Mouse (Mus musculus): ENCODE measurements around the gene Cdk14.
A peak's percentile ranks its signal among the peaks of the same experiment; 100 is the strongest.

The Cdk14 gene

DNA sequence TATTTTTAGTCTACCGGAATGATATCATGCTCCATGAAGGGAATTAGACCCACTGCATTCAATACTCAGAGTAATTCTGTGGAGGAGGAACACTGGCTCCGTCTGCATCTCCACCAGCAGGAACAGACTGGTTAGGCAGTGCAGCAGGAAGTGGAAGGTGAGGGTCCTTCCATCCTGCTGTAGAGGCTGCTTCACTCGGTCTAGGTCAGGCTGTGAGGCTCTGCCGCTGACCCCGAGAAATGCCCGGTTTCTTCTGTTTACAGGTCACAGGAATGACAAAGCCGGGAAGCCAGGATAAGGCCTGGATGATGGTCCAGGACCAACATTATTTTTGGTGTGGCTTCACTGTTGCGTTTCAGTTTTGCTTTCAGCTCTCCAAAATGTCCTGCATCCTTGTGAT lies 553.2 kb downstream of the Cdk14 start:
- no peak for DNase-seq (ENCODE audit: low read depth, low spot score)

DNA sequence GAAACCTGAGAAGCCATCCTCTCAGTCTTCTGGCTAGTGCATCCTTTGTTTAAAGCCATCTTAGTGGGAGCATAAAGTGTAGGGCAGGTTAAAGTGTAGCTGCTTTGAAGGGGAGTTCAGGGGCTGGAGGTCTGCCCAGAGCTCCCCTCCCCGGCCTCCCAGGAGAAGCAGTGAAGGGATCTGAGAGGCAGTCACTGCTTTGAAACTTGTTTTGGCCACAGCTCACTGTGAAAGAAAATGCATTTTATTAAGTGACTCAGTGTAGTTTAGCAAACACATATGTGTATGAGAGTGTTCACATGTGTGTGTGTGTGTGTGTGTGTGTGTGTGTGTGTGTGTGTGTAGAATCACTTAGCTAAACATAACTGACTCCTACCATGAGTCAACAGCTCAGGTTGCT lies 554.0 kb downstream of the Cdk14 start:
- DNase-seq (ENCODE audit: low read depth, low spot score), result no peak

DNA sequence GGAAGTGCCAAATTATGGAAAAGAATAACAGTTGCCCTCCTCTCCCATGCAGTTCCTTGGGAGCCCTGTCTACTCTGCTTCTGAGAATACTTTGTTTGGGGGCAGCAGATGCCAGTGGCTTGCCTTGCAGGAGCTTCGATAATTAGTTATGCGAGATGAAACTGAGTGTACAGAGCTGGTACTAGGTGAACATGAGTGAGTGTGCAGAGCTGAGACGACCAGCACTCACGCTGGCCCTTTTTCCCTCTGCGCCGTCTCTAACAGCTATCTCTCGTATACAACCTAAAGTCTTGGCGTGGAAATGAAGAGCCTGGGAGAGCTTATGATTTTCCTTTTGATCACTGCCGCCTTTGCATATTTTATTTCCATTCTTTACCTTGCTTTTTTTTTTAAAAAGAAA lies 558.5 kb downstream of the Cdk14 start:
- DNase-seq (ENCODE audit: low read depth, low spot score), result no peak

DNA sequence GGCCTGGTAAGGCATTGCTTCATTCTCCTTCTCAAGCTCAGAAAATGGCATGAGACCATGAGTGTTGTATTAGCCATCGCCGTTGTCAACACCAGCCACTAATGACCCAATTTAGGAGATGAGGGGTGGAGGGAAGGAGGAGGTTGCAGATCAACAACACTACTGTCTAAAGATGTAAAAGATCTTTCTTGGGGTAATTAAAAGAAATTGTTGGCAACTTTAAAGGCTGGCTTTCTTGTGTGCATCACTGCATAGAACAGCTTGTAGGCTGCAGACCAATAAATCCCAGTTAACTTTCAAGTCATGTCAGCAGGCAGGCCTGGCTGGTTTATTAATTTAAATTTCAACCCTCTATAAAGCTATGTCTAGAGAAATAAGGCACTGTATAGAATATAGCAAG lies 559.0 kb downstream of the Cdk14 start:
- DNase-seq (ENCODE audit: low read depth, low spot score), result no peak

DNA sequence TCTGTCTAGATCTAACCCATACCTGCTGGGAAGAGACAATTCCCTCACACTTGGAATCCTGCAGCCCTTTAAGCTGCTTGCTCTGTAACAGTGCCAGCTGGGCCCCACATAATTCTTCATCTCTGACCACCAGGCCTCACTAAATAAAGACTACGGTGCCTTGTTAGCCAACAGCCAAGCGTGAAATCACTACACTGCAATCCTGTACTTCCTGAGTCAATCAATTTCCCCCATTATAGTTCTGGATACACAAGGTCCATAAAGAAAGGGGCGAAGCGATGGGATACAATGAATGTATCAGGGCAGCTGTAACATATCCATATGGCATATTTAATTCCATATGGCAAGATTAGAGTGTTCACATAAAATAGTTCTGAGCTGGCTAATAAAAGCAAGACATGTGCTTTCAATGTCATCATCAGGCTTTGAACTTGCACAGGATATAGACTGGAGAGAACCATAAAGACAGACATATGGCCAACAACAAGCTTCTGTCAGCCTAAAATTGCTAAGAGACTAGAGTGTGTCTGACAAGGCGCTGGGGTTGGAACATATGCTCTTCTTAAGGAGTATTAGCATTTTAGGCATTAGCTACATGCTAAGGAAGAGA lies 562.0 kb downstream of the Cdk14 start:
- DNase-seq (ENCODE audit: low read depth, low spot score), result no peak

DNA sequence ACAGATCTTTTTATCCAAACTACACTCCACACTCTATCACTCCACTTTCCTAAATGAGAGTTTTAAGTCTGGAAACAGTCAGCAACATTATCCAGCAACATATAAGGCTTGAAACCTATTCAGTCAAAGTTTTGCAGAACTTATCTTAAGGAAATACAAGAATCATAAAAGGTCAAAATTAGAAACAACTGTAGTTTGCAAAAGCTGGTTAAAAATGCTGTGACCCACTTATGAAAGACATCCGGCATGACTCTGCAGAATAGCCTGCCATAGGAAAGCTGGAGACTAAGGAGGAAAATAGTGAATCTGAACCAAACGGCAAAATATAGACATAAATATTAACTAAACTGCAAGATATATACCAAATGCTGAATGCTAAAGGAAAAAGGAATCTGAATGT lies 566.6 kb downstream of the Cdk14 start:
- no peak for DNase-seq (ENCODE audit: low read depth, low spot score)

DNA sequence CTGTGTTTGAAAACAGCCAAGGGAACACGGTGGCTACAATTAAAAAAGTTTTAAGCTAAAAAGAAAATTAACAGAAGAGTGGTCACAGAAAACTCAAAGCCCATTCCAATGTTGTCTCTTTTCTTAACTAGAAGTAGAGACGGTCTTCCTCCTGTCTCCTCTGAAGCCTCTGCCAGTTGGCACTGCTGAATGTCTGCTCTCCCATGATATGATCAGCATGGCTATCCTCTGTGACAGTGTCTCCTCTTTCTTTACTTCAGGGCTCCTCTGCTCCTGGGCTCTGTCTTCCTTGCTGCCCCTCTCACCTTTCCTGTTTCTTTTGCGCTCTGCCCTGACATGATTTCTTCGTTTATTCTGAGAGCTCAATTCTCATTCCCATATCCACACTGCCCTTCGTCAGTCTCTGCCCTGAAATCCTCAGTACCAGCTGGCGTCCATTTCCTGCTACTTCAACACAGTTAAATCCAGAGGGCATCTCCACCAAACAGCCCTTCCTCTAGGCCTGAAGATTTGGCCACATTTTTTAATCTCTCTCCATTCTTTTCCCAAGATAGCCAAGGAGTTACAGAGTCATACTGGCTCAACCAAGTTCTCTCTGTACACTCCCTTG lies 567.3 kb downstream of the Cdk14 start:
- no peak for DNase-seq (ENCODE audit: low read depth, low spot score)

DNA sequence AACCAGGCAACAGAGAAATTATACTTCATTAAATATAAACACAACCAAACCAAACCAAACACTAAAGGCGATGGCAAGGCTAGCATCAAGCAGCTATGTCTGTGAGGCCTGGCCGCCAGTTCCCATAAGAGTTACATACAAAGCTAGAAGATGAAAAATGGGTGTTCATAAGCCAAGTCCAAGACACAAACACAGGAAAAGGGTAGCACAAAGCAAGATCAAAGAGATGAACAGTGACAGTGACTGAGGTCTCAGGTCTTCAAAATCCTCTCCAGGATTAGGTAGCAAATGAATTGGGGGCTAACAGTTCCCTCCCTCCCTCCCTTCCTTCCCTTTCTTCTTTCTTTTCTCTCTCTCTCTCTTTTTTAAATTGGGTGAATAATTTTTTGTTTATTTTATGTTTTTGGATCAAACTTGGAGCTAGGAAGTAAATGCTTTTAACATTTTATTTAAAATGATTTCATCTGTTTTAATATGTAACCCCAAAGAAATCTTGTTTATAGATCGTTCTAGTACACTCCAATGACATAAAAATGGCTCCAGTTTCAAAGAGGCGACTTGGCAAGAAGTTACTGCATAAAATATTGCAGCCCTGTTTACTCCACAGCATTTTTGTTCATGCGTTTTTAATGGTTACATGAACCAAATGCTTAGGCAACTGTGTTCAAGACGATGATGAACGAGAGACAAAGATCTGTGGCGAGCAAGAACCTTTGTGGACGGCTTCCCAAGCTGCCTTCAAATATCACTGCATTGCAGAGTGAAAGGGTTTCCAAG lies 568.0 kb downstream of the Cdk14 start:
- no peak for DNase-seq (ENCODE audit: low read depth, low spot score)

DNA sequence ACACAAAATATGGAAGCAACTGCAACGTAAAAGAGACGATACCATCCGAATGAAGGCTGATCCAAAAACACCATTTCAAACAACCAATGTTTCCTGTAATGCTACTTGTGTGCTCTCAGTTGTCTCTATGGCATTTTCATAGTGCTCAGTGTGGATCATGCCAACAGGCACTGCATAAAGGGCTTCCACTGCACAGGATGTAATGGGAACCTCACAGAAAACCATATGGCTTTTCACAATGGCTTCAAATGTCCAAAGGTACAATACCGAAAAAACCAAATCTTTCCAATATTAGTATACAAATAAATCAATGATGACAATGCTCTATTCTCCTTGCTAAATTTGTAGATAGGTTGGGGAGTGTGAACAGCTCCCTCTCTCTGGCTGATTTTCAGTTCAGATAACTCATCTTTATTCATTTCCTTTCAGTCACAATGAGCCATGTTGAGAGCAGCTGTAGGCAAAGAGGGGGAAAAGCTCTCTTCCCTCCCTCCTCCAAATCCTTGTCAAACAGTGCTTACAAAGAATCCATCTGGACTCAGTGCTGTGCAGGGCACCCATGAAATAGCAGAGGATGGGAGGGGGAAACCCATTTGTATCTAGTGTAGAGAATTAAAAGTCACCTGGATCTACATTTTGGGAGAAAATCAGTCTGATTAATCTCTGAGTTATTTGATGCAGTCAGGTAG lies 568.7 kb downstream of the Cdk14 start:
- no peak for DNase-seq (ENCODE audit: low read depth, low spot score)

DNA sequence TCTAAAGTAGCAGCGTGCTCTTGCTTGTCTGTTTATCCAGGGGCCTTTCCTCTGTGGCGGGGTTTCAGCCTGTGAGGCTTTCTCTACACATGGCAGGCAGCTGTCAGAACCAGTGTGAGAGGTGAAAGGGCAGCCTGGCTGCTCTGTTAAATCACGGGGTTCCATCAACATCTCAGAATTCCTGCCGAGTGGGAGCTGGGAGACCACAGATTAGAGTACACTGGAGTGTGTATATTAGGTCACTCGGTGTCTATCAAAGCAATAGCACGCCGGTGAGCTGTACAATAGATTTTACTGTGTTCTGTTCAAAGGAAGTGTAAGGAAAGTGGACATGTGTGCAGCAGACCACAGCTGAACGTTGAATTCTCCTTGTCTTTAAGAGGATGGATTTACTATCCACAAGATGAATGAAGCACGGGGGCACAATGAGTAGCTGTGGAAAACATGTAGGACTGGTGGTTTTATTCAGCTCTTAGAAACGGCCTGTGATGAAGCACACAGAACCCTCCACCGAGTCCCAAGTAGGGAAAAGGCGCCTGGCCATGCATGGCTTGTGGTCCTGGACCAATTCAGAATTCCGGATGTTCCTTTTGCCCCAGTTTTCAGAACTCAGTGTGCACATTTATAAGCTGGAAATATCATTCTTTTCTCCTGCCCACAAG lies 585.2 kb downstream of the Cdk14 start:
- peak; percentile 17 for DNase-seq (ENCODE audit: low read depth, low spot score)

DNA sequence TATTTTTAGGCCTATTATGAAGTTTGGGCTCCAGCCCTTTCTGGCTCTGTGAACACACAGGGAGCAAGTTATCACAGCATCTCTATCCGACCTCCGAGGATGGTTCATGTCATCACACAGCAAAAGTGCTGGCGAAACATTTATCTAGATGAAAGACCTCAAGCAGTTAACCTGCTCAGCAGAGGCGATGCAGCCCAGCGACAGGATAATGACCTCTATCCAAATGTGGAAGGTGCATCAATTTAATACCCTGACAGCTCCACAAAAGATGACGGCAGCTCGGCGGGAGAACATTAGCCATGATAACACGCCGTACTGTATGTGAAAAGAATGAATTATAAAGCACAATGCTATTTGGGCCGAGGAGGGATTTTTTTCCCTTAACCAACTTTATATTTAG lies 586.2 kb downstream of the Cdk14 start:
- DNase-seq (ENCODE audit: low read depth, low spot score), result no peak

DNA sequence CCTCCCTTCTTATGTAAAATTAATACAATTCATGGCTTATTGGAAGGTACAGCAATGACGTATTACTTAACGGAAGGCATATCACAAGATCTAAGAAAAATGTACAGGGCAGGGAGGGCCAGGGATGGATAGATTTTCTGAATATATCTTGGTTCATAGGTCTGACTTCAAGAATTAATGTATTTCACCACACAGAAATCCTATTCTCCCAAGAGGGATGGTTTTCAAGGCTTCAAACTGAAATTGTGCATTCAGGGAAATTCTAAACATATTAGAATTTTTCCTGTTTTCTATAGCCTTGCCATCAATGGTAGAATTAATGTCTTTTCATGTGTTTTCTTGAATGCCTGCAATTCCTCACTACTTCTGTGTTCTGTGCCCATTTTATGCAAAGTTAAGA lies 593.2 kb downstream of the Cdk14 start:
- DNase-seq (ENCODE audit: low read depth, low spot score), result no peak

DNA sequence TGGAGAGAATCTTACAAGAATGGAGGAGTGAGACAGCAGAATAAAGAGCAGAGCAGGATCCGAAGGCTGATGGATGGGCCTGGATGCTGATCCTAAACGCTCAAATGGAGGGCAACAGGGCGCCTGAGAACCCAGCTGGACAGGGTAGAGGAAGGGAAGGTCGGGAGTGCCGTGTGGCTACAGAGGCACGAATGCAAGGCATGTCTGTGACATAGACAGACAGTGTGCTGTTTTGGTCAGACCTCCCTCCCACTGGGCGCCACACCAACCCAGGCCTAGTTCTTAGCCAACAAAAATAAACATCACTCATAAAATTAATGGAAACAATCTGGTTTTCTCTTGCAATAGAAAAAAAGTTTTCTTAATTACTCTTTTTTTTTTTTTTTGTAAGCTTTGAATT lies 594.2 kb downstream of the Cdk14 start:
- no peak for DNase-seq (ENCODE audit: low read depth, low spot score)

DNA sequence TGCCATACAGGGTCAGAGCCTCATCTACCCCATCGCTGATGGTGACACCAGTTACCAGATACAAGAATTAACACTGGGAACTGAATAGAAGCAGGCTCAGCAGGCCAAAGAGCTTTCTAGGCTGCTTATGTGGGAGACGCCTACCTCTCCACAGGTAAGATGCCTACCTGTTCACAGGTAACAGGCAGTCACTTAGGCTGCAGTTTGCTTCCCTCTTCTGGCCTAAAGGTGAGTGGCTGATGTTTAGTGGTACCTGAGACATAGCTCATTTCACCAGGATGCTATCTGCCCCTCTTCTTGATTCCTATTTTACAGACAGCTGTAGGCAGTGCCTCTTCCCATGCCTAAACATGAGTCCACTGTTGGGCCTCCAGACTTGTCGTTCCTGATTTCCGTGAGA lies 595.0 kb downstream of the Cdk14 start:
- DNase-seq (ENCODE audit: low read depth, low spot score), result no peak

DNA sequence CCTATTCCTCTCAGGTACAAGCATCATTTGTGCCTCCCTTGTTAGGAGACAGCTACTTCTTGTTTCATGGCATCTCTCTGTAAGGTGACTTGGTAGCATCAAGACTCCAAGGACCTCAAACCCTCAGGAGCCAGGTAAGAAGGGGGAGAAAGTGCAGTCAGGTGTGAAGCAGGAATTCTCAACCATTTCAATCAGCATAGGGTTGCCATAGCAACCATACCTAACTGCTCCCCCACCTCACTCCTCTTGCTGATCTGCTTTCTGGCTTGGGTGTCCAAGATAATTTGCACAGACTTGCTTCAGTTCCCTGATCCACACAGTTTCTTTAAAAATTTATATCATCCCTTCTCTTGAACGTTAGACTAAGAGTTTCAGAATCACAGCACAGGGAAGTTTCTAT lies 595.9 kb downstream of the Cdk14 start:
- no peak for DNase-seq (ENCODE audit: low read depth, low spot score)

DNA sequence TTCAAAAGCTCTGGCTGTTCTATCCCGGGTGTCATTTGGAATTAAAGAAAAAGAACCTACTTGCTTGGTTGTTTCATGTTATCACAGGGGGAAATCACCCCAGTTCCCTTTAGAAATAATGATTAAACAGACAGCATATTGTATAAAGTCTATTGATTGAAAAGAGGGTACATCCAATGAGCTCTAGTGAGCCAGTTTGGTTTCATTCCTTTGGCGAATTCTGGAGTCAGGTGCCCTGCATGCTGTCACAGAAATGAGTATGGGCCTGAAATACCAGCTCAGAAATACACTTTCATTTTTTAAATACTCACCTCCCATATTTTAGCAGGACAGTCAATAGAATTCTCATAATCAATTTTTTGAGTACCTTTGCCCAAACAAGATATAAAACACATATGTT lies 598.1 kb downstream of the Cdk14 start:
- no peak for DNase-seq (ENCODE audit: low read depth, low spot score)

DNA sequence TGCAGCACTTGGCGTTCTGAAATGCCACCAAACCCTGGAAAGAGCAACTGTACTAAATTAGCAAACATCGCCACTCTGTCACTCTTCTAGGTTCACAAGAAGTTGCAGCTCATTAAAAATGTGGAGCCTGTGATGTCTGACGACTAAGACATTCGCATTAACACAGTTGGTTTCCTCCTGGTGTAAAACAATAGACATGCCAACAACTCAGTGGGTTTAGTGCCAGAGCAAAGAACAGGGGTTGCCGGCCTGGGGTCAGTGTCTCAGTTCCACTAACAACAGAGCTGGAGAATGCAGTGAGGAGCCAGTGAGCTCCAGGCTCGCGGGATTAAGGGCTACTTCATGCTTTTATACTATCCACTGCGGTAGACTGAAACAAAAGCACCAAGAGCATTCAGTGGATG lies 598.7 kb downstream of the Cdk14 start:
- DNase-seq (ENCODE audit: low read depth, low spot score), result no peak

DNA sequence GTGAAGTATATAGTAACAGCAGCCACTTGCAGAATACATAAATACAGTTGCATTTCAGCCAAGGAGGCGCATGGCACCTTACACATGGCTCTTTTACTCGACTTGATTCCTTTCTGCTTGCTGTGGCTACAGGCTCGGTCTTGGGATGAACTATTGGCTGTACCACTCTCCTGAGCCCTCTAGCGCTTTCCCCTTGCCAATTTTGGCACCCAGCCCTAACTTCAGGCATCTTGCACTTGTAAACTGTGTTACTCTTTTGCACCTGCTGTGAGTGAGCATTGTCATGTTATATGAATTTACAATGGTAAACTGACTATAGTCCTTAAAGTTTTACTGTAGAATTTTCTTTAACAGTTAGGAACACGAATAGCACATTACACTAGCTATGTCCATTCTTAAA lies 603.1 kb downstream of the Cdk14 start:
- DNase-seq (ENCODE audit: low read depth, low spot score), result no peak

DNA sequence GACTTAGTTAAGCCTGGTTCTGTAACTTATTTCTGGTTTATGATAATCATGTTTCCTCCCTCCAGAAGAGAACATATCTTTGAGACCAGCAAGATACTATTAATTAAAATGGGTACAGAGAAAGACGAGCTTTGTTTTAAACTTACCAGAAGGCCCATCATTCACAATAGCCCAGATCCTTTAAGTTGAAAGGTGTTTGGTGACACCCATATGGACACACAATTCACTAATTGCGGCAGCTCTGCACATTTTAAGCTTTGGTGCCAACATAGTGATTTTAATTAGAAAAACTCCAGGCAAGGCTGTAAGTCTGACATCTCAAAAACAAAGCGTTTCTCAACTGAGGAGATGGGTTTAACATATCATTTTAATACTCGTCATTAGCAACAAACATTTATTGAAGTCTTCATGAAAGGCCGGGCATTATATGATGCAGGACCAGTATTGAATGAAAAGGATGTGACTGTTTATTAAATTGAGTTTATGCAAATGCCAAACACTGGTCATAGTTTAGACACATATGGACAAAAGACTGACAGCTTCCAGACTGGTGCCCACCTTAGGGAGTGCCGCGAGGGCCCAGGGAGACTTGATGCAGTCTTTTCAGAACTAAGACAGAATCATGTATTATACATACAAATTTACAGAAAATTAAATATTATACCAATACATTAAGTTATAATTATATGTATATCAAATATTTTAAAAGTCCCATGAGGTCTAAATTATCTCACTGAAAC lies 605.5 kb downstream of the Cdk14 start:
- no peak for DNase-seq (ENCODE audit: low read depth, low spot score)

DNA sequence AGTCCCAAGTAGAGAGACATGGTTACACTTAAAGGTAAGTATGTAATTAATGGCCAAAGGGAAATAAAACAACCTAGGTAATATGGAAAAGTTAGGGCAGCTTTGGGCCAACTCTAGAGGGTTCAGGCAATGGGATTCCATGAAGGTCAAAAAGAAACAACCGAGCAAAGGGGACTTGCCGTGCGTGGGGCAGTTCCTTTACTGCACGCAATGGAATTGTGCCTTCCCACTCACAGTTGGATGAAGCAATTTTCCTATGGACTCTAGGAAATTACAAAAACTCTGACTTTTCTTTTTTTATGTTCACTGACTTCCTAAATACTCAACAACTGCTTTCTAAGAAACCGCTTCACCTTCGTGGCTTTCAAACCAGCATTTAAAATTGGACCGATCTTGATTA lies 606.8 kb downstream of the Cdk14 start:
- no peak for DNase-seq (ENCODE audit: low read depth, low spot score)

DNA sequence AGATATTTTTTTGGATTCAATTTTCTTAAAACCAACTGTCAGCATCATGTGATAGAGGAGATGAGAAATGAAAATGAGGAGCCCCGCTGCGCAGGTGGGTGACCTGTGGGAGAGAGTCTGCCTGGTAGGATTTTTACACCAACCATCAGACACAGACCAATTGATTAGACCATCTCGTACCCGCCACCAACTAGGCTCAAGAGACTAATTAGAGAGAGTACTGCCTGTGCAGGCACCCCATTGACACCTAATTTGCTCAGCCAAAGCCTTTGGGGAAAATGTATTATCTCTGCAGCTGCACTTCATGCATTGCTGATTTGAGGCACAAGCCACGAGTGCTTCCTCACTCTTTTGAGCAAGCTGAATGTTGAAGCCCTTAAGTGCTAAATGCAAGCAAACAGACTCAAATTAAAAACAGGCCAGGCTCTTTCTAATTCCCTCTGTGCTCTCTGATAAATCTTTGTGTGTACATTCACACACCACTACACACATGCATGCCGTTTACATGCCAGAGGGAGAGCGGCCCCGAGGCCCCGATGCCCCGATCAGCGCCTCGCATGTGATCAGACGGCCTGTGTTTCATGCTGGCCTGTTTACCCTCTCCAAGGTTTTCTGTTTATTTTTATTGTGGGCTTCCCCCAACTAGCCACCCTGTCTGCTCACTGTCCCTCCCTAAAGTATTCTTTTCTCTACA lies 607.9 kb downstream of the Cdk14 start:
- no peak for DNase-seq (ENCODE audit: low read depth, low spot score)
